Mouse (Mus musculus): ENCODE measurements at regions not wholly inside any gene's neighbourhood (a gene's known extent, or its start where the extent isn't known, plus 50 kb on each side); places are given as distances from the start of the nearest gene placed in this dataset.

DNA sequence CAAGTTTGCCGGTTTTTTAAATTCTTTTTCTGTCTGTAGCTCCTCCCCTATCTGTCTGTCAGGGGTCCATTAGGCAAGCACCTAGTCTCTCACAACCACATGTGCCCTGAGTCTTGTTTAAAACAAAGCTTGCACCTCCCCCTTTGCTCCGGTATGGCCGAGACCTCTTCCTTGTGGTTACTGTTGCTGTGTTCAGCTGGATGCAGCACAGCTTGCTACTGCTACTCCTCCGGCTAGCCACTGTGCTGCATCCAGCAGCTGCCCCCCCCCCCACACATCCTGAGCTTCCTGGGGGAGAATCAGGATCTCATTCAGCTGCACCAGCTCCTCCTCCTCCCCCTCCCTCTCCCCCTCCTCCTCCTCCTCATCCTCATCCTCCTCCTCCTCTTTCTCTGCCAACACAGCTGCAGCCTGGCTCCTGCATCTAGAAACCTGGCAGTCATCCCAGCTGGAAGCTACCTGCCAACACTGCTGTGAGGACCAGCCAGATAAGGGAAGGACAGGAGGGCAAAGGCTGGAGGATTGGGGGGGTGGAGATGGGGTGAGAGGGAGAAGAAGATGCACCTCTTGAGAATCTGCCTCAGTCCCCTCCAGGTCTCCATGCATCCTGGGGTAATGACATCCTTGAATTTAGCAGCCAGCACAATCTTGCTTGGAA is 114.8 kb upstream of the Tmem260 start:
- peak; percentile 53 for DNase-seq (ENCODE audit: low read depth, low spot score)

DNA sequence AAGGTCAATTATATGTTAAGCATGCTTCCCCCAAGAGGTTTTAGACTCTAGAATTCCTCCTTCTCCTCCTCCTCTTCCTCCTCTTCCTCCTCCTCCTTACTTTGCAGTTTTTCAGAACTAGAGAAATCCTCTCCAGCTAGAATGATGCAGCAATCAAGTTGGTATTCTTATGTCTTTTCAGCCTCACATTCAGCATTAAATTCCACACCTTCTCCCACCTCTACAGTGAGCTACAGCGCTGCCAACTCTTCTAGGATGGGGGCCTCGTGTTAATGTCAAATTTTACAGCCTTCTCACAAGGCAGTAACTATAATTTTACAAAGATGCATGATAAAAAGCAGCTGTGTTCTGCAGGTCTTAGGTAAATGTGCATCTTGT is 114.3 kb upstream of the Tmem260 start:
- no peak for DNase-seq (ENCODE audit: low read depth, low spot score)

DNA sequence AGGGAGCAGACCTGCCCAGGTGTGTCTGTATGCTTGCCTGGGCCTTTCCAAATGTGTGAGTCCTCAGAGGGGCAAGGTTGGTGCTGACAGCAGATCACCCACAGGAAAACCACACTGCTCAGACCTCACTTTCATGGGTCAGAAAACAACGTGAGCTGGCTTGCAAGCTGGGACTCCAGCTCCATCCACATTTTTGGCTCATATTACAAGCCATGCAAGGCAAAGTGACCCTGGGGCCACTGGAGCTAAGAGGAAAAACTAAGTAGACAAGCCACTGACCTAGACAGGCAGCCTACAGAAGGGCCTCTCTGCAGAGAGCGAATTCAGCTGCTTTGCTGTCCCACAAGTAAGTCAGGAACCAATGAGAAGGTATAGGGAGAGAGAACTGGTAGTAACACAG is 113.7 kb upstream of the Tmem260 start:
- no peak for DNase-seq (ENCODE audit: low read depth, low spot score)

- no peak for DNase-seq (ENCODE audit: low read depth, low spot score)
Measured at GRCm38 (mm10) chr14:48332660-48333059, 113.3 kb upstream of the Tmem260 start.

DNA sequence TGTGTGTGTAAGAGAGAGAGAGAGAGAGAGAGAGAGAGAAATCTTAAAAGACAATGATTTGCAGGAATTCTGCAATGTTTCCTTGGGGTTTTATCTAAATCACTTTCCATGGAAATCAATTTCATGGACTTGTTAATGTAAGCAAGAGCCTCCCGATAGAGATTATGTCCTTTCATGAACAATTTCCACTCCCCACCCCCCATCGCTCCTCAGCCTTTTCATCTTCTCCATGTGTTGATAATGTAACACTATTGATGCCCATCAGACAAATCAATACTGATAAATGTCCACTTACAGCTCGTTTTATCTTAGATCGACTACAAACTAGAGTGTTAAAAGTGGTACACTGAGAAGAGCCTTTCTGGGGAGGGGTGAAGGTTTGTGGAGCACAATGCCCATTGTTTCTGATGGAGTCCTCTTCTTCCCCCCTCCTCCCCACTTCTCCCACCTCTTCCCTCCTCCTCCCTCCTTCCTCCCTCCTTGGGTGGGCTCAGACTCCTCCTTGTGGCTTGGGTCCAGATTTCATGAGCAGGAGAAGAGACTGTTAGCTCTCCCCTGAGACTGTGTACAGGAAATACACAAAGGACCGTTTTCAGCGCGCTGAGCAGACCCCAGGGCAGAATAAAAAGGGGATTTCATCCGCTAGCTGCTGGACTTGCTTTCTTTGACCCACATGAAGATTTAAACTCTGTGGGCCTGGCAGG is 111.7 kb upstream of the Tmem260 start:
- no peak for DNase-seq (ENCODE audit: low read depth, low spot score)

- DNase-seq (ENCODE audit: low read depth, low spot score), result peak; percentile 65
Measured at GRCm38 (mm10) chr14:48339434-48339833, 106.5 kb upstream of the Tmem260 start.

DNA sequence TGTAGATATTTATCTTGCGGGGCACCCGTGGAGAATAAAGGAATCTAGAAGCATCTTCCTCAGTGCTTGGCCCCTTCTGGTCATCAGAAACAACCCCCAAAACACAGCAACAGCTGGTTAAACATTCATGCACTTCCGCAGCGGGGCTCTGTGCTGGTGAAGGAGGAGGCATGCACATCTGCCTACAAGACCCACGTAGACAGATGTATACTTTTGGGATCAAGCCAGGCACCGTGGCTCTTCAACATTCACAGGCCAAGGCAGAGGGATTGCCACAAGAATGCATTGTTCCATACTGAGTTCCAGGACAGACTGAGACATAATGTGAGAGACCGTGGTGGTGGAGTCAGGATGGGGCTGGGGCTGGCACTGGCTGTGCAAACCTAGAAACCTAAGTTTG is 103.0 kb upstream of the Tmem260 start:
- no peak for DNase-seq (ENCODE audit: low read depth, low spot score)

DNA sequence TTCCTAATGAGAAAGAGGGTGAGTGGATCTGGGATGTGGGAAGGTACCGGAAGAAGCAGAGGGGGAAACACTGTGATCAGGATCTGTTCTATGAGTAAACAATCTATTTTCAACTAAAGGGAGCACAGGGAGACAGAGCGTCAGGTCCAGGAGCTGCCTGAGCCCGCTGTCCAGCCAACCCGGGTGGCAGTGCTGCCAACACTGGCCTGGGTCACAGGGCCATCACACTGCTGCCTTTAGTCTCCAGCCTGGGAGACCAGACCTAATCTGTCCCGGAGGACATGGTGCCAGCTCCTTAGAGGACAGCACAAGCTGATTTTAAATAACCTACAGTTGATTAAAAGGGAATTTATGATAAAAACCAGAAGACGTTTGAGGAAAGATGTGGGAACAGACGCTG is 100.0 kb upstream of the Tmem260 start:
- no peak for DNase-seq (ENCODE audit: low read depth, low spot score)

- DNase-seq (ENCODE audit: low read depth, low spot score), result no peak
Measured at GRCm38 (mm10) chr14:48349392-48350044, 96.4 kb upstream of the Tmem260 start.

DNA sequence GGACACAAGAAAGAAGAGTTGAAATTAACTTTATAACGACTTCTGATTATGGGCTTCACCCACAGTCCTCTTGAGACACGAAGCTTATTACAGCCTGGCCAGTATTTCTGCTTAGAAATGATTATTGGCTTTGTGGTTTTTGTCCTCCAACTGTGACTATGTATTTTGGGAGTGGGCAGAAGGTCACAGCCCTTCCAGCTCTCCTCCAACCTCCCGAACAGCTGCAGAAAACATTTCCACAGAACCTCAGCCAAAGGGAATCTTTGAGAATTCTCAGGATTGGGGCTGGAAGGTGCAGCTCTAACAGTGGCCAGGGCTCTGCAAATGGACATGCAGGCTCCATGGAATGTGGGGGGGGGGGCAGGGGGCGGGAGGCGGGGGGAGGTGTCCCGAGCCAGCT is 94.3 kb upstream of the Tmem260 start:
- no peak for DNase-seq (ENCODE audit: low read depth, low spot score)

GRCm38 (mm10) chr14:48352825-48353224 is 93.1 kb upstream of the Tmem260 start:
- no peak for DNase-seq (ENCODE audit: low read depth, low spot score)

DNA sequence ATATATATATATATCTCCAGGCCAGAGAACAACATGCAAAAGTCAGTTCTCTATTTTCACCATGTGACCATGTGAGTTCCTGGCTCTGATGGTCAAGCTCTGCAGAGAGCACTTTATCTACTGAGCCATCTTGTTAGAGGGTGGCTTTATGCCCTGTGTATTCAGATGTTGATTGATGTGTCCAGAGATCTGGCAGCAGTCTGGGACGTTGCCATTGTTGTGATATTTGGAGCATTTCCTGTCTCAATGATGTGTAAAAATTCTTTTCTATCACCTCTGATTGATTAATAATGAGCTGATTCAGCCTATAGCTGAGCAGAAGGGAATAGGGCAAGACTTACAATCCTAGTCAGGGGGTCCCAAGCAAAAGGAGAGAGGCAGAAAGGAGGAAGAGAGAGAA is 91.7 kb upstream of the Tmem260 start:
- peak; percentile 77 for DNase-seq (ENCODE audit: low read depth, low spot score)

GRCm38 (mm10) chr14:48357441-48357840 is 88.5 kb upstream of the Tmem260 start:
- DNase-seq (ENCODE audit: low read depth, low spot score), result no peak

DNA sequence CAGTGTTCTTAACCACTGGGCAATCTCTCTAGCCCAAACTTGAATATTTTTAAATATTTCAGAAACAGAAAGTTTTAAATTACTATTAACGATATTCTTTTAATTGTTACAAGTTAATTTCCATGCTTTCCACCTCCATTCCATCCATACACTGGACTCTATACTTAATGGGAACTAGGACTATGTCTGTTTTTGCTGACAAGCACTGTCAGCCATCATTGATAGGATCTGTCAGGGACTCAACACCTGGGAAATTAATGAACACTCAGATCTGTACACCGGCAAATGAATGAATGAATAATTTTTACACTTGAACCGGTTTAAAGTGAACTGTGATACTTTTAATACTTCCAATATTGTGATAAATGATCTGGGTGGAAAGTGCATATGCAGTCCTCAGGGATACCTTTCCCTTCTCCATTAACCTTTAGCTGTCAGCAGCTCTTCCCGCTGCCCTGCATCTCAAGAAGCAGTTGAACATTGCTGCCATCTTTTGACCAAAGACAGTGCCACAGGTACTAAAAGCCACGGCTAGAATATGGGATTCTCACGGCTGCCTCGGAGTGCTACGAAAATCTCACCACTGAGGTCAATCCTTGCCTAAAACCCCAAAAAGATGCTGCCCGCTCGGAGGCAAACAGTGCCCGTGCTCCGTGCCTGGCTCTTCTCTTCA is 87.3 kb upstream of the Tmem260 start:
- peak; percentile 60 for DNase-seq (ENCODE audit: low read depth, low spot score)

GRCm38 (mm10) chr14:48361820-48362219 is 84.1 kb upstream of the Tmem260 start:
- no peak for DNase-seq (ENCODE audit: low read depth, low spot score)

GRCm38 (mm10) chr14:48367006-48367405 is 78.9 kb upstream of the Tmem260 start:
- DNase-seq (ENCODE audit: low read depth, low spot score), result peak; percentile 82

DNA sequence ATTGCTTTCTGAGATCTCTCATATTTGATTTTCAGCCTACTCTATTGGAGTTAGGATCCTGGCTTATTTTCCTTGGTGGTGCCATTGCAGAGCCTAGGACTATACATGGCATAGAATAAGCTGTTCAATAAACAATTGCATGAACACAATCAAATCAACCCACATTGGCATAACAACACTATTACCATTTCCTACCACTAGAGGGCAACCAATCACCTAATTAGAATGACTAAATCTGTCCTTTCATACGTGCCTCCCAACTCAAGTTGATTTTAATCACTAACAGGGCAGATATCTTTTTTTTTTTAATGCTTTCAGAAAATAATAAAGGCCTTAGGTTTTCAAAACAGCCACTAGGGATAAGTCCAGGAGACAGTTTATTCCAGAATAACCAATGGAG is 75.6 kb upstream of the Tmem260 start:
- DNase-seq (ENCODE audit: low read depth, low spot score), result peak; percentile 62

- DNase-seq (ENCODE audit: low read depth, low spot score), result peak; percentile 60
Measured at GRCm38 (mm10) chr14:48371766-48372165, 74.2 kb upstream of the Tmem260 start.

- DNase-seq (ENCODE audit: low read depth, low spot score), result no peak
Measured at GRCm38 (mm10) chr14:48376112-48376511, 69.8 kb upstream of the Tmem260 start.
